Mouse (Mus musculus): ENCODE measurements around the gene Urod. TPM values are rescaled to one million over a fixed set of nuclear protein-coding genes. Genes with fewer than 3 reads are reported as not detected.

The Urod gene
- polyA plus RNA-seq, 1 experiment, result 90.6 TPM

- whole genome bisulfite sequencing, result under 1% methylated on average over 61 of the region's 61 CpGs
- Histone ChIP-seq H3K27ac (ENCODE audit: insufficient read depth, low read length) (no peak within 1 kb of the TSS), H3K27me3 (ENCODE audit: control insufficient read depth, insufficient read depth, low read length) (no peaks in the 10 kb centered on the region), H3K4me1 (ENCODE audit: control insufficient read depth, insufficient read depth, insufficient read length) (no peaks in the 10 kb centered on the region), H3K36me3 (ENCODE audit: control insufficient read depth, insufficient read depth, low read length) (peaks cover 8% of the 10 kb centered on the region), H3K4me3 (ENCODE audit: extremely low read depth, insufficient read depth, insufficient read length) (peak within 1 kb of the TSS; percentile 96)
- TF ChIP-seq POLR2A (IDR thresholded peaks at IDR 0.05; ENCODE audit: low read depth, low read length) (peak; percentile 69), CTCF (IDR thresholded peaks at IDR 0.05; ENCODE audit: extremely low read depth, insufficient read depth, insufficient read length, insufficient replicate concordance) (no peak)
- DNase-seq (ENCODE audit: low read depth in 1 of 2, low spot score in 2 of 2), result peak; percentile 72 to 88
These were observed 25.3 kb upstream of the Urod start, which contains the start of gene Eif2b3 for GRCm38 (mm10) chr4:117019206-117020134. Gene Eif2b3, plus strand, starts transcription at chr4:117019402.

DNA sequence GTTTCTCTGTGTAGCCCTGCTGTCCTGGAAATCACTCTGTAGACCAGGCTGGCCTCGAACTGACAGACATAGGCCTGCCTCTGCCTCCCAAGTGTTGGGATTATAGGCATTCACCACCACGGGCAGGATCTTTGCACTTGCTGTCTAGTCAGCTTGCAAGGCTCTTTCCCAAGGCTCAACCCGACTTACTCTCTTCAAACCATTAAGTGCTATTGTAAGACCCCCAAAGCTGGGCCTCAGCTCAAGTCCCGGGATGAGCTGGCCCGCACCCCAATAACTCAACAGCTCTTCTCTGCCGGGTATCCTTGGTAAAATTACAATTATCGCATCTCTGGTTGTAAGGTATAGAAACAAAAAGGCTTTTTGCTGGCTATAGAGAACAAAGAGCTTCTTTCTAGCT is 24.1 kb upstream of the Urod start:
- Histone ChIP-seq H3K36me3 (ENCODE audit: control insufficient read depth, insufficient read depth, low read length) (peaks cover 5% of the 10 kb centered on the region; the same call in 1 of the 2 replicates), H3K4me3 (ENCODE audit: extremely low read depth, insufficient read depth, insufficient read length) (no peak overlapping the region), H3K27me3 (ENCODE audit: control insufficient read depth, insufficient read depth, low read length) (no peaks in the 10 kb centered on the region), H3K4me1 (ENCODE audit: control insufficient read depth, insufficient read depth, insufficient read length) (no peaks in the 10 kb centered on the region), H3K27ac (ENCODE audit: insufficient read depth, low read length) (no peak overlapping the region)
- WGBS, result 94% methylated on average over 7 of the region's 7 CpGs
- no peak for DNase-seq (ENCODE audit: low read depth in 1 of 2, low spot score in 2 of 2)
- no peak for TF ChIP-seq POLR2A (IDR thresholded peaks at IDR 0.05; ENCODE audit: low read depth, low read length)
- TF ChIP-seq CTCF (IDR thresholded peaks at IDR 0.05; ENCODE audit: extremely low read depth, insufficient read depth, insufficient read length, insufficient replicate concordance), result no peak

- TF ChIP-seq CTCF (IDR thresholded peaks at IDR 0.05; ENCODE audit: extremely low read depth, insufficient read depth, insufficient read length, insufficient replicate concordance), result no peak
- TF ChIP-seq POLR2A (IDR thresholded peaks at IDR 0.05; ENCODE audit: low read depth, low read length), result no peak
- no peaks in the 10 kb centered on the region for H3K27me3 ChIP-seq (ENCODE audit: control insufficient read depth, insufficient read depth, low read length)
- 0 out of 2 replicates have a peak, but pooled peaks cover 1% of the 10 kb centered on the region for H3K36me3 ChIP-seq (ENCODE audit: control insufficient read depth, insufficient read depth, low read length)
- no peak overlapping the region for H3K27ac ChIP-seq (ENCODE audit: insufficient read depth, low read length)
- DNase-seq (ENCODE audit: low read depth in 1 of 2, low spot score in 2 of 2), result no peak
- H3K4me3 ChIP-seq (ENCODE audit: extremely low read depth, insufficient read depth, insufficient read length), result no peak overlapping the region
- no peaks in the 10 kb centered on the region for H3K4me1 ChIP-seq (ENCODE audit: control insufficient read depth, insufficient read depth, insufficient read length)
- 81% methylated on average over 2 of the region's 2 CpGs for WGBS
These were observed 23.5 kb upstream of the Urod start for GRCm38 (mm10) chr4:117017738-117018137.

GRCm38 (mm10) chr4:117014901-117015415 is 20.7 kb upstream of the Urod start:
- Histone ChIP-seq H3K4me3 (ENCODE audit: extremely low read depth, insufficient read depth, insufficient read length) (no peak overlapping the region), H3K4me1 (ENCODE audit: control insufficient read depth, insufficient read depth, insufficient read length) (no peaks in the 10 kb centered on the region), H3K36me3 (ENCODE audit: control insufficient read depth, insufficient read depth, low read length) (no peaks in the 10 kb centered on the region), H3K27me3 (ENCODE audit: control insufficient read depth, insufficient read depth, low read length) (no peaks in the 10 kb centered on the region), H3K27ac (ENCODE audit: insufficient read depth, low read length) (no peak overlapping the region)
- 71% methylated on average over 4 of the region's 4 CpGs for WGBS
- TF ChIP-seq POLR2A (IDR thresholded peaks at IDR 0.05; ENCODE audit: low read depth, low read length), result no peak
- no peak for TF ChIP-seq CTCF (IDR thresholded peaks at IDR 0.05; ENCODE audit: extremely low read depth, insufficient read depth, insufficient read length, insufficient replicate concordance)
- no peak for DNase-seq (ENCODE audit: low read depth in 1 of 2, low spot score in 2 of 2)

GRCm38 (mm10) chr4:117013596-117013995 is 19.4 kb upstream of the Urod start:
- Histone ChIP-seq H3K4me3 (ENCODE audit: extremely low read depth, insufficient read depth, insufficient read length) (no peak overlapping the region), H3K36me3 (ENCODE audit: control insufficient read depth, insufficient read depth, low read length) (no peaks in the 10 kb centered on the region), H3K27me3 (ENCODE audit: control insufficient read depth, insufficient read depth, low read length) (no peaks in the 10 kb centered on the region), H3K4me1 (ENCODE audit: control insufficient read depth, insufficient read depth, insufficient read length) (no peaks in the 10 kb centered on the region), H3K27ac (ENCODE audit: insufficient read depth, low read length) (no peak overlapping the region)
- TF ChIP-seq CTCF (IDR thresholded peaks at IDR 0.05; ENCODE audit: extremely low read depth, insufficient read depth, insufficient read length, insufficient replicate concordance) (no peak), POLR2A (IDR thresholded peaks at IDR 0.05; ENCODE audit: low read depth, low read length) (no peak)
- no peak for DNase-seq (ENCODE audit: low read depth in 1 of 2, low spot score in 2 of 2)
- WGBS, result 86% methylated on average over 6 of the region's 6 CpGs

DNA sequence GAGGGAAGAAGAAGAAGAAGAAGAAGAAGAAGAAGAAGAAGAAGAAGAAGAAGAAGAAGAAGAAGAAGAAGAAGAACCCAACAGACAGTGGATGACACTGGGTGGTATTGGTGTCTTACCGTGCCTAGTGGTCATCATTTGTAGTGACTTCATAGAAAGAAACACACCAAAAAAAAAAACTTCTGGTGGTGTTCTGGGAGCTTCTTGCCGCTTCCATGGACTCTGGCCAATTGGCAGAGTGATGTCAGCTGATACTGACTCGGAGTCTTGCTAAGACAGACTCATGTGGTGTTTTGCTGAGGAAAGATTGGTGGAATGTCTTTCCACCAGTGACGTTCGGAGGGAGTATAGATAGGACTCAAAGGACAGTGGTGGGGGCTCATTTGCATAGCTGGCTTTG is 16.0 kb upstream of the Urod start:
- no peak for DNase-seq (ENCODE audit: low read depth in 1 of 2, low spot score in 2 of 2)
- WGBS, result 84% methylated on average over 5 of the region's 5 CpGs
- TF ChIP-seq CTCF (IDR thresholded peaks at IDR 0.05; ENCODE audit: extremely low read depth, insufficient read depth, insufficient read length, insufficient replicate concordance), result no peak
- TF ChIP-seq POLR2A (IDR thresholded peaks at IDR 0.05; ENCODE audit: low read depth, low read length), result no peak
- Histone ChIP-seq H3K4me3 (ENCODE audit: extremely low read depth, insufficient read depth, insufficient read length) (no peak overlapping the region), H3K4me1 (ENCODE audit: control insufficient read depth, insufficient read depth, insufficient read length) (no peaks in the 10 kb centered on the region), H3K27ac (ENCODE audit: insufficient read depth, low read length) (no peak overlapping the region), H3K36me3 (ENCODE audit: control insufficient read depth, insufficient read depth, low read length) (no peaks in the 10 kb centered on the region), H3K27me3 (ENCODE audit: control insufficient read depth, insufficient read depth, low read length) (no peaks in the 10 kb centered on the region)

Measured in spleen, adult 2 months (tissue).